8 mouse cellular contexts compared by ENCODE assay signal in genomic region chr9:88481791-88482160, GRCm38 (mm10). TPM values are rescaled to one million over a fixed set of nuclear protein-coding genes. Genes with fewer than 3 reads are reported as not detected.
DNase-seq lines count a peak whose midpoint lies in the region; ATAC-seq and TF ChIP-seq lines count a peak whose summit lies in the region.

No protein-coding gene starts in this region.

- peak overlapping the region; percentile 88 for H3K4me3 ChIP-seq in liver, adult 2 months (ENCODE audit: insufficient read depth, low read depth, low read length)
- H3K4me3 ChIP-seq in heart, embryonic 13.5 days: peak overlapping the region; percentile 93
- peak overlapping the region; percentile 98 for H3K4me3 ChIP-seq in lung, embryonic 14.5 days (ENCODE audit: low read depth, low read length)
- peak overlapping the region; percentile 81 for H3K4me3 ChIP-seq in olfactory bulb, adult 2 months (ENCODE audit: insufficient read depth, low read depth, low read length)

- H3K36me3 ChIP-seq in liver, adult 2 months (ENCODE audit: control insufficient read depth, insufficient read depth, low read length): peaks cover 10% of the 10 kb centered on the region; the same call in 1 of the 2 replicates
- H3K36me3 ChIP-seq in heart, embryonic 13.5 days: peaks cover 29% of the 10 kb centered on the region
- peaks cover 27% of the 10 kb centered on the region for H3K36me3 ChIP-seq in lung, embryonic 14.5 days (ENCODE audit: insufficient read depth)

- H3K4me1 ChIP-seq in liver, adult 2 months (ENCODE audit: control insufficient read depth, insufficient read depth, low read length): peaks cover 7% of the 10 kb centered on the region
- H3K4me1 ChIP-seq in heart, embryonic 13.5 days: peaks cover 33% of the 10 kb centered on the region
- peaks cover 13% of the 10 kb centered on the region for H3K4me1 ChIP-seq in lung, embryonic 14.5 days (ENCODE audit: insufficient read depth)
- no peaks in the 10 kb centered on the region for H3K4me1 ChIP-seq in olfactory bulb, adult 2 months (ENCODE audit: control insufficient read depth, insufficient read depth, low read length)

- H3K4me2 ChIP-seq in heart, embryonic 13.5 days: peak overlapping the region; percentile 87
- peak overlapping the region; percentile 88 for H3K4me2 ChIP-seq in lung, embryonic 14.5 days

- ATAC-seq in heart, embryonic 13.5 days (ENCODE audit: extremely low read depth, insufficient number of reproducible peaks, low FRiP score, low TSS enrichment): no peak; the same call in 1 of the 2 replicates
- ATAC-seq in lung, embryonic 14.5 days (ENCODE audit: insufficient read depth): peak; percentile 4; the same call in 1 of the 2 replicates

- under 1% methylated on average over 40 of the region's 43 CpGs for WGBS in liver, adult 2 months
- 0% methylated on average over 41 of the region's 43 CpGs for WGBS in heart, embryonic 13.5 days
- WGBS in lung, embryonic 14.5 days: 0% methylated on average over 29 of the region's 43 CpGs
- under 1% methylated on average over 41 of the region's 43 CpGs for WGBS in olfactory bulb, adult 2 months

- TF ChIP-seq CTCF in liver, adult 2 months (IDR thresholded peaks at IDR 0.05; ENCODE audit: low read depth, low read length): no peak
- no peak for TF ChIP-seq CTCF in lung, embryonic 14.5 days (IDR thresholded peaks at IDR 0.05; ENCODE audit: low read depth)
- TF ChIP-seq CTCF in olfactory bulb, adult 2 months (IDR thresholded peaks at IDR 0.05; ENCODE audit: insufficient read depth, low read depth, low read length): no peak

- H3K79me2 ChIP-seq in liver, adult 2 months (ENCODE audit: control insufficient read depth, insufficient read depth, low read length): peaks cover 11% of the 10 kb centered on the region

- H3K9ac ChIP-seq in liver, adult 2 months (ENCODE audit: low read depth, low read length): peak overlapping the region; percentile 99
- H3K9ac ChIP-seq in heart, embryonic 13.5 days: peak overlapping the region; percentile 98
- peak overlapping the region; percentile 99 for H3K9ac ChIP-seq in lung, embryonic 14.5 days

- H3K27me3 ChIP-seq in liver, adult 2 months (ENCODE audit: control insufficient read depth, insufficient read depth, low read length): no peaks in the 10 kb centered on the region
- no peaks in the 10 kb centered on the region for H3K27me3 ChIP-seq in heart, embryonic 13.5 days (replicated peaks)
- no peaks in the 10 kb centered on the region for H3K27me3 ChIP-seq in lung, embryonic 14.5 days (ENCODE audit: insufficient read depth, low read length)

- no peaks in the 10 kb centered on the region for H3K9me3 ChIP-seq in heart, embryonic 13.5 days
- H3K9me3 ChIP-seq in lung, embryonic 14.5 days (ENCODE audit: low read depth, low read length): no peaks in the 10 kb centered on the region

- peak overlapping the region; percentile 97 for H3K27ac ChIP-seq in liver, adult 2 months (replicated peaks; ENCODE audit: insufficient read depth, low read depth, low read length)
- H3K27ac ChIP-seq in heart, embryonic 13.5 days (replicated peaks): peak overlapping the region; percentile 99
- peak overlapping the region; percentile 99 for H3K27ac ChIP-seq in lung, embryonic 14.5 days (ENCODE audit: low read depth)
- H3K27ac ChIP-seq in olfactory bulb, adult 2 months (ENCODE audit: insufficient read depth, low read depth, low read length): peak overlapping the region; percentile 16; the same call in 1 of the 2 replicates

- no peak for TF ChIP-seq POLR2A in liver, adult 2 months (IDR thresholded peaks at IDR 0.05; ENCODE audit: extremely low read depth, insufficient read depth, low read length)
- TF ChIP-seq POLR2A in olfactory bulb, adult 2 months (IDR thresholded peaks at IDR 0.05; ENCODE audit: insufficient read depth, low read depth, low read length): no peak

- DNase-seq in liver, adult 2 months (ENCODE audit: extremely low read depth, low read depth, low spot score): peak; percentile 17
- DNase-seq in liver: no peak
- DNase-seq in embryo, embryonic 10.5 days (ENCODE audit: low spot score): peak; percentile 39
- peak; percentile 68 for DNase-seq in kidney, postnatal 14 days
- no peak for DNase-seq in lung, embryonic 14.5 days
- peak; percentile 41 for DNase-seq in urinary bladder, postnatal 25 days (ENCODE audit: low spot score)

RNA-seq across cellular contexts. Expression of gene Syncrip, which starts 0.6 kb away (rescaled TPM):
- 21.0 and 21.3 TPM in 2 replicates for total RNA-seq in liver, adult 2 months (2014; rRNA removed)
- polyA plus RNA-seq in liver, adult 2 months (2012; rRNA removed): 2.1 and 2.3 TPM in 2 replicates
- polyA plus RNA-seq in heart, embryonic 13.5 days (2015; fragmentation: Nextera tagmentation; extraction: Ambion mirVana): 51.9 and 53.3 TPM in 2 replicates
- 141 and 151 TPM in 2 replicates for polyA plus RNA-seq in lung, embryonic 14.5 days (2014; fragmentation: Nextera tagmentation; extraction: Ambion mirVana)
- polyA plus RNA-seq in olfactory bulb, adult 2 months (2012; ENCODE audit: insufficient read depth, insufficient read length, low replicate concordance, missing spikeins): 280 TPM in 1 of 2 replicates, not detected in the other

RNA-seq across cellular contexts. Expression of gene Gm20537, which starts 25.4 kb away (rescaled TPM):
- total RNA-seq in liver, adult 2 months (2014; rRNA removed): 0.83 TPM in 1 of 2 replicates, not detected in the other
- polyA plus RNA-seq in liver, adult 2 months (2012; rRNA removed): 0.91 and 1.1 TPM in 2 replicates
- 0.47 and 0.97 TPM in 2 replicates for polyA plus RNA-seq in heart, embryonic 13.5 days (2015; fragmentation: Nextera tagmentation; extraction: Ambion mirVana)
- polyA plus RNA-seq in lung, embryonic 14.5 days (2014; fragmentation: Nextera tagmentation; extraction: Ambion mirVana): 0.68 TPM in 1 of 2 replicates, not detected in the other
- not detected in 2 replicates for polyA plus RNA-seq in olfactory bulb, adult 2 months (2012; ENCODE audit: insufficient read depth, insufficient read length, low replicate concordance, missing spikeins)

RNA-seq across cellular contexts. Expression of gene Snx14, which starts 43.0 kb away (rescaled TPM):
- 23.2 and 23.6 TPM in 2 replicates for total RNA-seq in liver, adult 2 months (2014; rRNA removed)
- 9.0 and 9.1 TPM in 2 replicates for polyA plus RNA-seq in liver, adult 2 months (2012; rRNA removed)
- 24.9 and 26.8 TPM in 2 replicates for polyA plus RNA-seq in heart, embryonic 13.5 days (2015; fragmentation: Nextera tagmentation; extraction: Ambion mirVana)
- 22.9 and 24.5 TPM in 2 replicates for polyA plus RNA-seq in lung, embryonic 14.5 days (2014; fragmentation: Nextera tagmentation; extraction: Ambion mirVana)
- polyA plus RNA-seq in olfactory bulb, adult 2 months (2012; ENCODE audit: insufficient read depth, insufficient read length, low replicate concordance, missing spikeins): not detected in 2 replicates

Comparison
In these comparisons a context has a peak if more than half of its experiments do, and no peak if none do; other contexts are left out.
1. DNase-seq: peak in liver, adult 2 months (single experiment), embryo, embryonic 10.5 days (single experiment), kidney, postnatal 14 days (single experiment) and urinary bladder, postnatal 25 days (single experiment); none in liver (single experiment) and lung, embryonic 14.5 days (single experiment).
2. H3K27ac ChIP-seq: peak in every context shown above with its lines; median percentile 99 in heart, embryonic 13.5 days; 99 in lung, embryonic 14.5 days; 97 in liver, adult 2 months; 16 in olfactory bulb, adult 2 months.
3. Peak in every context shown above with its lines, with median percentiles within 50 percentile points of each other: H3K4me3 ChIP-seq and H3K9ac ChIP-seq.